Mouse (Mus musculus) v-Abl transformed pro-B cells (cell line): ENCODE data around the gene Taf8.

ENCODE experiments used
- in situ Hi-C, 2 experiments: fragments of 400-800 bp; cut with MboI; formaldehyde crosslinking; loops; one replicate each; pipeline ENCODE4 v1.15.1; 2025; ENCODE audit not compliant: unreplicated experiment in 2 of 2

Taf8 gene

GRCm38 (mm10) chr17:47501946-47502706, at the start of gene Taf8:
TSS of gene Taf8 (minus strand) at chr17:47502292.
- in situ Hi-C loops, result loop anchor here (10.0 to 25.0 kb wide), 2 partner anchors 183 to 435 kb away; partner anchors contain the start of genes Frs3 (in 1 of the 2) and Tomm6 (in 1 of the 2)

- in situ Hi-C loops, result no loop called here
These were observed 49.0 kb upstream of the Taf8 start for GRCm38 (mm10) chr17:47551049-47551448.

GRCm38 (mm10) chr17:47545861-47546331, 43.8 kb upstream of the Taf8 start:
- in situ Hi-C loops, result no loop called here

GRCm38 (mm10) chr17:47545154-47545553, 43.1 kb upstream of the Taf8 start:
- in situ Hi-C loops, result no loop called here

GRCm38 (mm10) chr17:47543051-47543650, 41.1 kb upstream of the Taf8 start:
- in situ Hi-C loops, result no loop called here

GRCm38 (mm10) chr17:47542061-47542460, 40.0 kb upstream of the Taf8 start:
- in situ Hi-C loops, result no loop called here

GRCm38 (mm10) chr17:47539128-47539527, 37.0 kb upstream of the Taf8 start:
- in situ Hi-C loops, result no loop called here

- in situ Hi-C loops, result no loop called here
These were observed 36.0 kb upstream of the Taf8 start for GRCm38 (mm10) chr17:47538049-47538448.

- in situ Hi-C loops, result no loop called here
These were observed 33.7 kb upstream of the Taf8 start for GRCm38 (mm10) chr17:47535812-47536236.

- in situ Hi-C loops, result no loop called here
These were observed 31.6 kb upstream of the Taf8 start for GRCm38 (mm10) chr17:47533691-47534090.

GRCm38 (mm10) chr17:47532364-47532763, 30.3 kb upstream of the Taf8 start:
- in situ Hi-C loops, result no loop called here

- in situ Hi-C loops, result no loop called here
These were observed 29.3 kb upstream of the Taf8 start for GRCm38 (mm10) chr17:47531387-47531818.

GRCm38 (mm10) chr17:47529595-47529994, 27.5 kb upstream of the Taf8 start:
- in situ Hi-C loops, result no loop called here

GRCm38 (mm10) chr17:47528919-47529318, 26.8 kb upstream of the Taf8 start:
- in situ Hi-C loops, result no loop called here

GRCm38 (mm10) chr17:47527581-47528300, 25.6 kb upstream of the Taf8 start:
- in situ Hi-C loops, result no loop called here

- in situ Hi-C loops, result no loop called here
These were observed 24.9 kb upstream of the Taf8 start for GRCm38 (mm10) chr17:47526856-47527520.

GRCm38 (mm10) chr17:47524991-47525390, 22.9 kb upstream of the Taf8 start:
- in situ Hi-C loops, result loop anchor here in 1 of 2 experiments (25.0 kb wide), 1 partner anchor 412 kb away; no protein-coding TSS in a partner anchor

GRCm38 (mm10) chr17:47524055-47524454, 22.0 kb upstream of the Taf8 start:
- in situ Hi-C loops, result loop anchor here in 1 of 2 experiments (25.0 kb wide), 1 partner anchor 413 kb away; no protein-coding TSS in a partner anchor

- in situ Hi-C loops, result loop anchor here in 1 of 2 experiments (25.0 kb wide), 1 partner anchor 414 kb away; no protein-coding TSS in a partner anchor
These were observed 21.2 kb upstream of the Taf8 start for GRCm38 (mm10) chr17:47523211-47523682.

GRCm38 (mm10) chr17:47522536-47522935, 20.4 kb upstream of the Taf8 start:
- in situ Hi-C loops, result loop anchor here in 1 of 2 experiments (25.0 kb wide), 1 partner anchor 415 kb away; no protein-coding TSS in a partner anchor
